Mouse (Mus musculus) G1E (cell line): ENCODE results near the gene Nyap2. TPM values are rescaled to one million over a fixed set of nuclear protein-coding genes. Genes with fewer than 3 reads are reported as not detected.

Experiments
- ATAC-seq: 2 replicates; pipeline ENCODE4 v1.8.0; 2016; ENCODE audit warnings: mild to moderate bottlenecking; ENCODE audit not compliant: insufficient number of reproducible peaks, poor library complexity, low FRiP score, severe bottlenecking; ENCODE audit errors: extremely low read depth
- DNase-seq: peaks from one replicate; pipeline ENCODE4 v3.0.0; 2012; ENCODE audit warnings: low spot score
- H3K27me3 ChIP-seq: 2 replicates; pipeline ENCODE4 v1.6.1; 2012; ENCODE audit warnings: mild to moderate bottlenecking, low read length, inconsistent platforms; ENCODE audit not compliant: insufficient read depth
- H3K36me3 ChIP-seq: replicated peaks from 2 replicates; pipeline ENCODE3; 2012; ENCODE audit warnings: mild to moderate bottlenecking, inconsistent platforms
- H3K4me1 ChIP-seq: 2 replicates; pipeline ENCODE4 v1.6.1; 2012; ENCODE audit warnings: low read depth, low read length, inconsistent platforms, mixed read lengths; ENCODE audit not compliant: insufficient read depth
- H3K4me3 ChIP-seq: 2 replicates; pipeline ENCODE4 v1.5.1; 2012; ENCODE audit warnings: low read depth, mild to moderate bottlenecking, inconsistent platforms, low read length, moderate library complexity, mixed read lengths
- H3K9me3 ChIP-seq: replicated peaks from 2 replicates; pipeline ENCODE4 v1.6.1; 2012; ENCODE audit warnings: inconsistent platforms
- CTCF ChIP-seq: IDR thresholded peaks from 2 replicates; pipeline ENCODE4 v1.5.1; 2012; ENCODE audit warnings: low read depth, low read length, inconsistent platforms, mixed read lengths
- GATA1 ChIP-seq: IDR thresholded peaks from 2 replicates; pipeline ENCODE4 v1.6.1; 2012; ENCODE audit warnings: borderline replicate concordance, low read length, inconsistent platforms, mixed read lengths
- GATA2 ChIP-seq: IDR thresholded peaks from 2 replicates; pipeline ENCODE4 v1.6.1; 2012; ENCODE audit warnings: low read depth, low read length, inconsistent platforms, borderline replicate concordance
- POLR2AphosphoS5 ChIP-seq: IDR thresholded peaks from 2 replicates; pipeline ENCODE4 v1.6.1; 2012; ENCODE audit warnings: low read depth, low read length, inconsistent platforms; ENCODE audit not compliant: insufficient replicate concordance
- TAL1 ChIP-seq: conservative IDR thresholded peaks from 2 replicates; pipeline ENCODE4 v1.6.1; 2012; ENCODE audit warnings: low read depth, low read length, inconsistent platforms, mixed read lengths
- polyA plus RNA-seq: library from polyadenylated mRNA; stranded (reverse); fragments of >175 nt; gene quantifications from 2 replicates; pipeline ENCODE4 v1.2.3, GENCODE M21; 2012
- total RNA-seq, 2 experiments: library from RNA; stranded (forward) in 1 of 2; stranded (reverse) in 1 of 2; fragments of 200-1000 nt in 1 of 2; fragments of >200 nt in 1 of 2; fragmentation: Nextera tagmentation in 1 of 2; gene quantifications; 2 replicates each; pipeline ENCODE4 v1.2.3; 2014 to 2017

Nyap2 gene
- total and polyA plus RNA-seq, 3 experiments: 0.27 TPM; not detected in 2

DNA sequence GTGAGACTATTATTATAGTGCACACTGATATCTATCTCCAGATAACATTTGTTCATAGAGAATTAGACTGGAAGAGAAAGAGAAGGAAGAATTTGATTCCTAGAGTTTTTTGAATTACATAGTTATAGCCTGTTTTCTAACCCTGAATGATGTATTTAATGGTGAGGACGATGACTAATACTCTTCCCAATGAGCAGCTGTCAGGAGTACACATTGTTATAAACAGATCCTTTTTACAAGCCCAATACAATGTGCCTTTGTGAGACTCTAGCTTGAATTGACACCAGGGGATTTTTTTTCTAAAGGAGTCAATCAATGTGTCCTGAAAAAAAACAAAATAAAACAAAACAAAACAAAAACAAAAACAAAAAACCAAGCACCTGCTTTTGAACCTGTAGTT is 22.2 kb downstream of the Nyap2 start:
- Histone ChIP-seq H3K4me3 (no peak overlapping the region), H3K27me3 (no peaks in the 10 kb centered on the region), H3K36me3 (no peaks in the 10 kb centered on the region), H3K4me1 (no peaks in the 10 kb centered on the region), H3K9me3 (peaks cover 2% of the 10 kb centered on the region; the same call in 1 of the 2 replicates)
- TF ChIP-seq GATA1: no peak
- TF ChIP-seq GATA2: no peak
- no peak for TF ChIP-seq POLR2AphosphoS5
- TF ChIP-seq CTCF: no peak
- ATAC-seq (no peak), DNase-seq (no peak)

DNA sequence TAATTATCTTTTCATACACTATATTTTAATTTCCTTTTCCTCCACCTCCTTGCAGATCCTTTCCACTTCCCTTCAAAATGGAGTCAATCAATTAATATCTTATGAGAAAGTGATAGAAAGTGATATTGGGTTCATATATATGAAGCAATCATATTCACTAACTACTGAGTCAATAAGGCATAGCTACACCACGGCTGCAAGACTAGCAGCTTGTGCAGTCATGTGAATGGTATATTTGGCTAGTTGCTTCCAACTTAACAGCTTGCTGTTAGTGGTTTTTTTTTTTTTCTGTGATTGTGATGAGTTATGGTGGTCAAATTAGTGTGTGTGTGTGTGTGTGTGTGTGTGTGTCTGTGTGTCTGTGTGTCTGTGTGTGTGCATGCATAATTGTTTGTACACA is 25.0 kb downstream of the Nyap2 start:
- no peak overlapping the region for H3K4me3 ChIP-seq
- ATAC-seq (no peak), DNase-seq (no peak)
- H3K36me3 ChIP-seq: no peaks in the 10 kb centered on the region
- H3K27me3 ChIP-seq: no peaks in the 10 kb centered on the region
- no peaks in the 10 kb centered on the region; the same call in 1 of the 2 replicates for H3K9me3 ChIP-seq
- TF ChIP-seq TAL1: no peak
- no peaks in the 10 kb centered on the region for H3K4me1 ChIP-seq

DNA sequence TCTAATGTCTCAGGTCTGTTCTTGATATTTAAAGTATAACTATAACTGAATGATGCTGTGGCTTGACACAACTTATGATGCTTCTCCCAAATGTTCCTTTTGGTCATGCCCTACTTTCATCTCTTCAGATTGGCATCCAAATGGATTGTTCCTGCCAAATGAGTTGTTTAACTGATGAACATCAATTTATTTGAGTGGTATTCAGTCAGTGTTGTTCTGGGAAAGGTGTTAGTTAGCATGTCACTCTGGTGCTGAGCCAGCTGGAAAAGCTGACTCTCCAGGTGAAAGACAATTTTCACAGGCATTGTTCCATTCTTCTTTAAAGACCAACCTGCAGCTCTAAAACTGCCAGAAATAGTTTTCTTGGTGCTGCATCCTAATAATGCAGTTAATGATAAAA is 43.0 kb downstream of the Nyap2 start:
- TF ChIP-seq TAL1 (no peak), CTCF (no peak), GATA2 (no peak), POLR2AphosphoS5 (no peak), GATA1 (no peak)
- no peaks in the 10 kb centered on the region for H3K36me3 ChIP-seq
- no peaks in the 10 kb centered on the region for H3K27me3 ChIP-seq
- no peaks in the 10 kb centered on the region for H3K9me3 ChIP-seq
- no peak overlapping the region for H3K4me3 ChIP-seq
- no peak for DNase-seq
- no peak for ATAC-seq
- no peaks in the 10 kb centered on the region for H3K4me1 ChIP-seq

DNA sequence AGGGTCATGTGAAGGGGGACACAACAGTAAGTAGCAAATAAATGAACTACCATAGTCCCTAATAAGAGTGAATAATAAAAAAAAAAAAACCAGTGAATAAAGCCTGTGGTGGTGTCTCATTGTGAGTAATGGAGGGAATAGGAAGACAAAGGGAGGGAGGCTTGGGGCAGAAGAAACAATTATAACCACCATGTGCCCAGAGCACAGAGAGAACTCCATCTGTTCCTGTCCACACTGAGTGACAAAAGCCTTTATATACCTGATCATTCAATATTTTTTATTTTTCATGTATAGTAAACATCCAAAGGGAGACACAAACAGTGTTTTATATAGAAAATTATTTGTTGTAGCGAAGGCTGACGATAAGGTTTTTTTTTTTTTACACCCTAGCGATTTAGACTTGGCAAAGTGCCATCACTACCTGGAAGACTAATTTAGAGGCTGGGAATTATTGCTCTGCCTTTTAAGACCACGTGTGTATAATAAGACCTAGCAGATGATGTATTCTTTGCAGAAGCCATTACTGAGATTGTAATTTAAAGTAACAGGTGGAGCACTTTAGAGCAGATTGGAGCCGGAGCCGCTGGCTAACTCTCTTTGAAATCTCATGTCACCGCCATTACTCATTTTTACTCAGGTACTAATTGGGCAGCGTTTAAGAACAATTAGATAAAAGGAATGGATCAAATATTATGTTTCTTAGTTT is 55.4 kb downstream of the Nyap2 start:
- peaks cover 3% of the 10 kb centered on the region for H3K9me3 ChIP-seq
- no peak overlapping the region for H3K4me3 ChIP-seq
- no peak for DNase-seq
- no peak for ATAC-seq
- TF ChIP-seq CTCF (no peak), GATA1 (no peak), TAL1 (no peak), POLR2AphosphoS5 (no peak), GATA2 (no peak)
- H3K4me1 ChIP-seq: no peaks in the 10 kb centered on the region
- H3K27me3 ChIP-seq: no peaks in the 10 kb centered on the region
- H3K36me3 ChIP-seq: no peaks in the 10 kb centered on the region

DNA sequence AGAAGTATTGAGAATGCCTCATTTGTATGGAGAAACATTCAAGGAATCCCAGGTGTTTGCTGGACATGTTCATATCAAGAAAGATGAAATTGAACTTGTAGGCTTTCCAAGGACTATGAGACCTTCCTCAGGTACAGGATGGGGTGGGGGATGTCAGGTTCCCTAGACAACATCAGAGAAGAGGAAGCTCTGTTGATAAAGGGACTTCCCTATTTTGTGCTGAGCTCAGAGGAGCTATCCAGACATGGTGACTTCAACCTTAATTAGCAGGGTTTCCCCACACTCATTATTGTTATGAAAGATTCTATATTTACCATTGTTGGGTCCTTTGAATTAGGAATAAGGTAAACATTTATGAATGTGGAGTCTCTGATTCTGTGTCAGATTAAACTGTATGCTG is 67.1 kb downstream of the Nyap2 start:
- ATAC-seq (no peak), DNase-seq (no peak)
- H3K27me3 ChIP-seq: no peaks in the 10 kb centered on the region
- H3K4me1 ChIP-seq: no peaks in the 10 kb centered on the region
- no peaks in the 10 kb centered on the region for H3K36me3 ChIP-seq
- no peaks in the 10 kb centered on the region for H3K9me3 ChIP-seq
- TF ChIP-seq CTCF: no peak
- no peak for TF ChIP-seq GATA2
- no peak for TF ChIP-seq TAL1
- TF ChIP-seq POLR2AphosphoS5: no peak
- TF ChIP-seq GATA1: no peak
- H3K4me3 ChIP-seq: no peak overlapping the region

DNA sequence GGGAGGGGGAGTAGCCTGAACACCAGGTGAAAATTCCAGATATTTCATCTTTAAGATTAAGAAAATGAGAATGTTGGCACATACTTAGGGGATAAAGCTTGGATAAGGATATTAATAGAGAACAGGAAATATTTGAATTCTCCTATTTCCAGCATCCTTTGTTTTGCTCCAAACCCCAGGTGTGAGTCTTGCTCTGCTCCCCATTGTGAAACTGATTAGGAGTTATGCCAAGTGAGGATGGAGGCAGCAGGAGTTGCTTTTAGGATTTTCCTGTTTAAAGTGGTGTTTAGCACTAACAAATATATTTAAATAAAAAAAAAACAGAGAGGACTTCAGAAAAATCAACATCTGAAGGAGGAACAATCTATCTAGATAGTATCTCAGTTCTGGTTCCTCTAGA is 68.8 kb downstream of the Nyap2 start:
- Histone ChIP-seq H3K4me3 (no peak overlapping the region), H3K9me3 (no peaks in the 10 kb centered on the region), H3K36me3 (no peaks in the 10 kb centered on the region), H3K4me1 (no peaks in the 10 kb centered on the region), H3K27me3 (no peaks in the 10 kb centered on the region)
- ATAC-seq (no peak), DNase-seq (no peak)
- no peak for TF ChIP-seq GATA2
- no peak for TF ChIP-seq GATA1
- TF ChIP-seq TAL1: no peak
- no peak for TF ChIP-seq POLR2AphosphoS5
- no peak for TF ChIP-seq CTCF

DNA sequence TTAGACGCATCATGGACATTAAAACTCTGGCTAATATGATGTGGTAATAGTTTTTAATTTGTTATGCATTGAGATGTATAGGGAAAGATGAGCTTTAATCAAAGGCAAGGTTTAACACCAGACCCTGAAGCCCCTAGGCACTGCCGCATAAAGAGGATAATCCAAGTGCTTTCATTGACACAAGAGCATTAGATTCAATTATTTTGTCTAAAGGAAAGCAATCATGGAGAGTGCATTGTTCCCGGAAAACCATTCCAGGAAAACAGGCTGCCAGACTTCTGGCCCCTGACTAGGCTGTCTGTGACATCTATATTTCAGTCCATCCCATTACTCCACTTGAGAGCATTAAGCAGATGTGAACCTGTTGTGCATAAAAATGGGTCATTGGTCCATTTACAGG is 92.5 kb downstream of the Nyap2 start:
- no peak for ATAC-seq
- Histone ChIP-seq H3K4me3 (no peak overlapping the region), H3K4me1 (no peaks in the 10 kb centered on the region), H3K9me3 (peaks cover 4% of the 10 kb centered on the region), H3K27me3 (no peaks in the 10 kb centered on the region), H3K36me3 (no peaks in the 10 kb centered on the region)
- TF ChIP-seq GATA1: no peak
- no peak for TF ChIP-seq POLR2AphosphoS5
- TF ChIP-seq CTCF: no peak
- TF ChIP-seq TAL1: no peak
- no peak for TF ChIP-seq GATA2
- DNase-seq: no peak
